Mouse (Mus musculus): ENCODE data around the gene 9130023H24Rik. TPM values are rescaled to one million over a fixed set of nuclear protein-coding genes. Genes with fewer than 3 reads are reported as not detected.

9130023H24Rik gene
- polyA plus RNA-seq, 1 experiment from 2014 or later, result 11.5 TPM

DNA sequence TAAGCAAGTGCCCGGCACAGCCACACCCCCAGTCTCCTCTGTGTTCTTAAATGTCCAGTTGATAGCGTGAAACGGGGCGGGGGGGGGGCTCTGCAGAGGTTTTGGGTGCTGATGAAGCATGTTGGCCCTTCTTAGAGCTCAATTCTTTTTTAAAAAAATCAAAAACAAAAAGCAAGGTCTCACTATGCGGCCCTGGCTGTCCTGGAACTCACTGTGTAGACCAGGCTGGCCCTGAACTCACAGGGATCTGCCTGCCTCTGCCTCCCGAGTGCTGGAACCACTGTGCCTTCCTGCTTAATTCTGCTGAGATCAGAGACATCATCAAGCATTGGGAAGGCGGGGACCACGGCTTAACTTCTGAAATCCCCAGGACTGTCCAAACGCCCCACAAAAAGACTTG lies 36.2 kb downstream of the 9130023H24Rik start:
- H3K36me3 ChIP-seq (ENCODE audit: control insufficient read depth, insufficient read depth, low read length), result no peaks in the 10 kb centered on the region
- ATAC-seq (ENCODE audit: low FRiP score, low TSS enrichment) (no peak), DNase-seq (no peak)
- H3K4me2 ChIP-seq (ENCODE audit: low read length), result no peak overlapping the region
- 86% methylated on average over 9 of the region's 9 CpGs for whole genome bisulfite sequencing
- H3K27me3 ChIP-seq (ENCODE audit: control insufficient read depth, insufficient read depth, low read length), result no peaks in the 10 kb centered on the region
- no peaks in the 10 kb centered on the region for H3K9me3 ChIP-seq (ENCODE audit: control insufficient read depth, low read length)
- H3K4me1 ChIP-seq (ENCODE audit: control insufficient read depth, insufficient read depth, low read length), result no peaks in the 10 kb centered on the region
- H3K9ac ChIP-seq (replicated peaks; ENCODE audit: low read length), result no peak overlapping the region
- no peak overlapping the region for H3K4me3 ChIP-seq (replicated peaks; ENCODE audit: low read depth, low read length)
- H3K27ac ChIP-seq (replicated peaks; ENCODE audit: low read depth, low read length), result no peak overlapping the region

Other genes with a start within 250 kb of the 9130023H24Rik start
- gene Pycard, start 244.2 kb downstream of the 9130023H24Rik start, polyA plus RNA-seq (2014; fragmentation: Nextera tagmentation; extraction: Ambion mirVana), result 4.4 and 7.5 TPM in 2 replicates
- not detected in 2 replicates for gene Trim72, start 234.1 kb downstream of the 9130023H24Rik start, polyA plus RNA-seq (2014; fragmentation: Nextera tagmentation; extraction: Ambion mirVana)
- gene Itgam, start 175.4 kb downstream of the 9130023H24Rik start, polyA plus RNA-seq (2014; fragmentation: Nextera tagmentation; extraction: Ambion mirVana), result 0.19 and 0.68 TPM in 2 replicates
- gene Gm49368, start 175.3 kb downstream of the 9130023H24Rik start, polyA plus RNA-seq (2014; fragmentation: Nextera tagmentation; extraction: Ambion mirVana), result not detected in 2 replicates
- 0.32 TPM in 1 of 2 replicates, not detected in the other for gene Itgax, start 108.5 kb downstream of the 9130023H24Rik start, polyA plus RNA-seq (2014; fragmentation: Nextera tagmentation; extraction: Ambion mirVana)
- not detected in 2 replicates for gene Itgad, start 83.7 kb downstream of the 9130023H24Rik start, polyA plus RNA-seq (2014; fragmentation: Nextera tagmentation; extraction: Ambion mirVana)
- gene Cox6a2, start 31.6 kb downstream of the 9130023H24Rik start, polyA plus RNA-seq (2014; fragmentation: Nextera tagmentation; extraction: Ambion mirVana), result not detected in 2 replicates
- 8.3 and 10.2 TPM in 2 replicates for gene Armc5, start 689 bp downstream of the 9130023H24Rik start, polyA plus RNA-seq (2014; fragmentation: Nextera tagmentation; extraction: Ambion mirVana)
- gene Tgfb1i1, start 8.8 kb upstream of the 9130023H24Rik start, polyA plus RNA-seq (2014; fragmentation: Nextera tagmentation; extraction: Ambion mirVana), result 10.8 and 20.2 TPM in 2 replicates
- gene Slc5a2, start 27.6 kb upstream of the 9130023H24Rik start, polyA plus RNA-seq (2014; fragmentation: Nextera tagmentation; extraction: Ambion mirVana), result 0.31 TPM in 1 of 2 replicates, not detected in the other
- gene BC017158, start 60.1 kb upstream of the 9130023H24Rik start, polyA plus RNA-seq (2014; fragmentation: Nextera tagmentation; extraction: Ambion mirVana), result 20.1 and 20.2 TPM in 2 replicates
- gene Rgs10, start 180.7 kb upstream of the 9130023H24Rik start, polyA plus RNA-seq (2014; fragmentation: Nextera tagmentation; extraction: Ambion mirVana), result 43.6 and 57.5 TPM in 2 replicates
- gene Tial1, start 223.7 kb upstream of the 9130023H24Rik start, polyA plus RNA-seq (2014; fragmentation: Nextera tagmentation; extraction: Ambion mirVana), result 44.1 and 44.7 TPM in 2 replicates

Measured in midbrain, embryonic 14.5 days (tissue).